Mouse (Mus musculus) intestine, embryonic 14.5 days (tissue): ENCODE results near the gene Rexo2. TPM values are rescaled to one million over a fixed set of nuclear protein-coding genes. Genes with fewer than 3 reads are reported as not detected.

Experiments
- ATAC-seq: fragments of 200-750 bp; cut with Nextera tagmentation; replicated peaks from 2 replicates; pipeline ENCODE4 v1.8.0; 2017; ENCODE audit warnings: low read depth, moderate number of reproducible peaks, moderate TSS enrichment, moderate library complexity; ENCODE audit not compliant: low FRiP score, low TSS enrichment
- DNase-seq: peaks from one replicate; pipeline ENCODE4 v3.0.0-alpha.2; 2018; ENCODE audit warnings: low spot score
- H3K27ac ChIP-seq: fragments of 300-500 bp; sonication (generic); 2 replicates; pipeline ENCODE4 v1.5.1; 2014; ENCODE audit warnings: low read depth, mild to moderate bottlenecking, control low read depth
- H3K27me3 ChIP-seq: fragments of 300-500 bp; sonication (generic); replicated peaks from 2 replicates; pipeline ENCODE4 v1.6.1; 2014; ENCODE audit warnings: low read length, control low read depth; ENCODE audit not compliant: control insufficient read depth, insufficient read depth
- H3K36me3 ChIP-seq: fragments of 300-500 bp; sonication (generic); 2 replicates; pipeline ENCODE4 v1.6.1; 2014; ENCODE audit warnings: low read length, control low read depth; ENCODE audit not compliant: control insufficient read depth, insufficient read depth
- H3K4me1 ChIP-seq: fragments of 300-500 bp; sonication (generic); replicated peaks from 2 replicates; pipeline ENCODE4 v1.6.1; 2014; ENCODE audit warnings: low read length, control low read depth, mixed read lengths; ENCODE audit not compliant: control insufficient read depth, insufficient read depth
- H3K4me2 ChIP-seq: fragments of 300-500 bp; sonication (generic); 2 replicates; pipeline ENCODE4 v1.6.1; 2014; ENCODE audit warnings: low read length
- H3K4me3 ChIP-seq: fragments of 300-500 bp; sonication (generic); 2 replicates; pipeline ENCODE4 v1.5.1; 2014; ENCODE audit warnings: low read depth, low read length, control low read depth, mixed read lengths
- H3K9ac ChIP-seq: fragments of 300-500 bp; sonication (generic); 2 replicates; pipeline ENCODE4 v1.6.1; 2014; ENCODE audit warnings: mild to moderate bottlenecking, low read length
- H3K9me3 ChIP-seq: fragments of 300-500 bp; sonication (generic); 2 replicates; pipeline ENCODE4 v1.6.1; 2016; ENCODE audit warnings: low read length, control low read depth; ENCODE audit not compliant: control insufficient read depth
- WGBS: fragments of 180-500 bp; shearing (Covaris S2); extraction: QIAGEN DNeasy Blood & Tissue Kit; methylation state at CpG from one replicate; pipeline ENCODE4 v1.1.7; 2014; 5-methylcytosine and 5-hydroxymethylcytosine counted together
- polyA plus RNA-seq: library from polyadenylated mRNA; unstranded; fragments of >200 nt; fragmentation: Nextera tagmentation; extraction: Ambion mirVana; gene quantifications from 2 replicates; pipeline ENCODE4 v1.2.1, GENCODE M21; 2014

Rexo2 gene
- polyA plus RNA-seq, 1 experiment from 2014 or later: 90.9 TPM

GRCm38 (mm10) chr9:48460720-48461119, 19.7 kb downstream of the Rexo2 start:
- 90% methylated on average over 8 of the region's 8 CpGs for WGBS
- ATAC-seq: no peak

GRCm38 (mm10) chr9:48459391-48459790, 21.0 kb downstream of the Rexo2 start:
- 86% methylated on average over 5 of the region's 5 CpGs for WGBS
- H3K4me3 ChIP-seq: no peak overlapping the region
- DNase-seq: peak; percentile 20

More at GRCm38 (mm10) chr9:48460720-48461119, 19.7 kb downstream of the Rexo2 start:
- H3K9ac ChIP-seq: no peak overlapping the region
- DNase-seq: no peak
- H3K4me1 ChIP-seq: no peaks in the 10 kb centered on the region
- H3K36me3 ChIP-seq: no peaks in the 10 kb centered on the region
- H3K4me2 ChIP-seq: no peak overlapping the region
- H3K4me3 ChIP-seq: no peak overlapping the region
- no peaks in the 10 kb centered on the region for H3K27me3 ChIP-seq
- no peaks in the 10 kb centered on the region for H3K9me3 ChIP-seq
- H3K27ac ChIP-seq: no peak overlapping the region

GRCm38 (mm10) chr9:48458879-48459278, 21.5 kb downstream of the Rexo2 start:
- H3K4me3 ChIP-seq: no peak overlapping the region
- no peak overlapping the region for H3K4me2 ChIP-seq
- WGBS: 63% methylated on average over 3 of the region's 3 CpGs
- peak; percentile 28 for DNase-seq
- H3K9me3 ChIP-seq: no peaks in the 10 kb centered on the region
- H3K4me1 ChIP-seq: no peaks in the 10 kb centered on the region
- no peaks in the 10 kb centered on the region for H3K36me3 ChIP-seq
- H3K27ac ChIP-seq: no peak overlapping the region
- H3K27me3 ChIP-seq: no peaks in the 10 kb centered on the region
- ATAC-seq: no peak
- no peak overlapping the region for H3K9ac ChIP-seq

More at GRCm38 (mm10) chr9:48459391-48459790, 21.0 kb downstream of the Rexo2 start:
- H3K27ac ChIP-seq: no peak overlapping the region
- no peaks in the 10 kb centered on the region for H3K4me1 ChIP-seq
- H3K4me2 ChIP-seq: no peak overlapping the region
- no peak for ATAC-seq
- no peaks in the 10 kb centered on the region for H3K9me3 ChIP-seq
- H3K27me3 ChIP-seq: no peaks in the 10 kb centered on the region
- H3K9ac ChIP-seq: no peak overlapping the region
- H3K36me3 ChIP-seq: no peaks in the 10 kb centered on the region

- Histone ChIP-seq H3K4me1 (no peaks in the 10 kb centered on the region), H3K27me3 (no peaks in the 10 kb centered on the region), H3K27ac (no peak overlapping the region), H3K9me3 (no peaks in the 10 kb centered on the region), H3K4me2 (no peak overlapping the region), H3K36me3 (no peaks in the 10 kb centered on the region), H3K9ac (no peak overlapping the region), H3K4me3 (no peak overlapping the region)
- ATAC-seq (no peak), DNase-seq (peak; percentile 12)
- WGBS: 75% methylated on average over 3 of the region's 3 CpGs
Observed at GRCm38 (mm10) chr9:48455961-48456360, 24.5 kb downstream of the Rexo2 start.

- no peaks in the 10 kb centered on the region for H3K36me3 ChIP-seq
- ATAC-seq (no peak), DNase-seq (peak; percentile 25)
- no peaks in the 10 kb centered on the region for H3K27me3 ChIP-seq
- H3K4me3 ChIP-seq: no peak overlapping the region
- H3K27ac ChIP-seq: no peak overlapping the region
- no peaks in the 10 kb centered on the region for H3K9me3 ChIP-seq
- H3K4me2 ChIP-seq: no peak overlapping the region
- H3K9ac ChIP-seq: no peak overlapping the region
- WGBS: 91% methylated on average over 17 of the region's 17 CpGs
- H3K4me1 ChIP-seq: no peaks in the 10 kb centered on the region
Observed at GRCm38 (mm10) chr9:48450066-48450465, 30.4 kb downstream of the Rexo2 start.

- no peak overlapping the region for H3K27ac ChIP-seq
- DNase-seq (no peak), ATAC-seq (no peak)
- no peaks in the 10 kb centered on the region for H3K27me3 ChIP-seq
- H3K36me3 ChIP-seq: no peaks in the 10 kb centered on the region
- no peak overlapping the region for H3K9ac ChIP-seq
- H3K4me1 ChIP-seq: no peaks in the 10 kb centered on the region
- WGBS: 35% methylated on average over 5 of the region's 5 CpGs
- no peaks in the 10 kb centered on the region for H3K9me3 ChIP-seq
- no peak overlapping the region for H3K4me3 ChIP-seq
- no peak overlapping the region for H3K4me2 ChIP-seq
Observed at GRCm38 (mm10) chr9:48447783-48448209, 32.6 kb downstream of the Rexo2 start.

GRCm38 (mm10) chr9:48444821-48445220, 35.6 kb downstream of the Rexo2 start:
- H3K9me3 ChIP-seq: no peaks in the 10 kb centered on the region
- H3K36me3 ChIP-seq: no peaks in the 10 kb centered on the region
- H3K4me1 ChIP-seq: no peaks in the 10 kb centered on the region
- DNase-seq (no peak), ATAC-seq (no peak)
- no peaks in the 10 kb centered on the region for H3K27me3 ChIP-seq
- H3K4me2 ChIP-seq: no peak overlapping the region
- whole genome bisulfite sequencing: 76% methylated on average over 2 of the region's 2 CpGs
- no peak overlapping the region for H3K4me3 ChIP-seq
- no peak overlapping the region for H3K9ac ChIP-seq
- no peak overlapping the region for H3K27ac ChIP-seq

- Histone ChIP-seq H3K9me3 (no peaks in the 10 kb centered on the region), H3K9ac (no peak overlapping the region), H3K27me3 (no peaks in the 10 kb centered on the region), H3K4me3 (no peak overlapping the region), H3K36me3 (no peaks in the 10 kb centered on the region), H3K4me1 (no peaks in the 10 kb centered on the region), H3K27ac (no peak overlapping the region), H3K4me2 (no peak overlapping the region)
- no peak for DNase-seq
- 77% methylated on average over 1 of the region's 1 CpGs for WGBS
- ATAC-seq: no peak
Observed at GRCm38 (mm10) chr9:48443873-48444272, 36.5 kb downstream of the Rexo2 start.

- no peaks in the 10 kb centered on the region for H3K4me1 ChIP-seq
- DNase-seq: no peak
- no peak overlapping the region for H3K9ac ChIP-seq
- H3K4me3 ChIP-seq: no peak overlapping the region
- H3K27me3 ChIP-seq: no peaks in the 10 kb centered on the region
- 85% methylated on average over 8 of the region's 8 CpGs for WGBS
- no peaks in the 10 kb centered on the region for H3K36me3 ChIP-seq
- H3K4me2 ChIP-seq: no peak overlapping the region
- no peaks in the 10 kb centered on the region for H3K9me3 ChIP-seq
- no peak overlapping the region for H3K27ac ChIP-seq
- ATAC-seq: no peak
Observed at GRCm38 (mm10) chr9:48432449-48432848, 48.0 kb downstream of the Rexo2 start.
